Mouse (Mus musculus) frontal cortex, postnatal 10 days (tissue): ENCODE results near the gene Ap5m1.

Experiments used
- DNase-seq, 2 experiments: peaks; one replicate each; pipeline ENCODE4 v3.0.0; 2022; ENCODE audit warnings: low spot score in 2 of 2, mixed read lengths in 1 of 2

Gene Ap5m1

GRCm38 (mm10) chr14:49127162-49127779, 61.4 kb downstream of the Ap5m1 start:
- peak in 1 of 2 experiments; percentile 9 for DNase-seq

GRCm38 (mm10) chr14:49128544-49129263, 62.8 kb downstream of the Ap5m1 start:
- DNase-seq: no peak

- no peak for DNase-seq
Observed at GRCm38 (mm10) chr14:49132391-49132790, 66.5 kb downstream of the Ap5m1 start.

- DNase-seq: no peak
Observed at GRCm38 (mm10) chr14:49138171-49138570, 72.3 kb downstream of the Ap5m1 start.

GRCm38 (mm10) chr14:49140756-49141155, 74.9 kb downstream of the Ap5m1 start:
- no peak for DNase-seq
